Comparison of ENCODE assay signal across 28 mouse cellular contexts in the genomic region with DNA sequence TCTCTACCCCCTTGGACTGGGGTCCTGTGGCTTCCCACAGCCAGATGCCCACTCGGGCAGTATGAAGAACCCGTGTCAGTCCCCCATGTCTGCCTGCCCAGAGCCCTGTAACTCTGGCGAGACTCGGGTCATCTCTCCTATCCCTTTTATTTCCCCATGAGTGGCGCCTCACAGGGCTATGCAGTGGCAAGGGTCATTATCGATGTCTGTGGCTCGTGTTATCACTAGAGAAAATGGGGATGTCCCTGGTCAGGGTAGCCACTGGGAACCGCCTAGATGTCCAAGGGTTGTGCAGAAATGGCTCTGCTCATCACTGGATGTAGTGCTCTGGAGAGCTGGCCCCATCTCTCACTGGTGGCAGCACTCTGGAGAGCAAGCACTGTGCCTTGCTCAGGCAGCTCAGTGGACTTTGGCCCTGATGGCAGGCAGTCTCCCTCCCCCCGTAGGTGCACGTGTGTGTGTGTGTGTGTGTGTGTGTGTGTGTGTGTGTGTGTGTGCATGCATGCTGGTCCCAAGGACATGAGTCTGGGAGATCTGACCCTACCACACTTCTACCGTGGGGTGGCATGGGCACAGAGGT. TPM values are rescaled to one million over a fixed set of nuclear protein-coding genes. Genes with fewer than 3 reads are reported as not detected.
A peak's percentile ranks its signal among the peaks of the same experiment; 100 is the strongest.
DNase-seq lines count a peak whose midpoint lies in the region; ATAC-seq and TF ChIP-seq lines count a peak whose summit lies in the region.
"Had no signal": no experiment of that assay in that cellular context is flagged by ENCODE, and none has a peak within 500 bp of the region (broad histone marks: within the 10 kb centered on the region; RNA-seq: fewer than 3 reads in every experiment).

No protein-coding gene starts in this region.

- no peak overlapping the region for H3K27ac ChIP-seq in kidney, adult 2 months (ENCODE audit: insufficient read depth, low read depth, low read length)
- no peak overlapping the region for H3K27ac ChIP-seq in intestine, embryonic 14.5 days (ENCODE audit: low read depth)
- H3K27ac ChIP-seq in liver, embryonic 13.5 days, result peak overlapping the region; percentile 18
- H3K27ac ChIP-seq in stomach, embryonic 16.5 days (ENCODE audit: low read length), result no peak overlapping the region
- H3K27ac ChIP-seq: embryonic facial prominence, embryonic 15.5 days; forebrain, embryonic 10.5 days; hindbrain, embryonic 15.5 days; kidney, embryonic 15.5 days; layer of hippocampus, adult 2 months; limb, embryonic 13.5 days; midbrain, embryonic 13.5 days; neural tube, embryonic 13.5 days had no signal

- peak; percentile 54 for DNase-seq in kidney, adult 2 months
- DNase-seq in kidney, postnatal 10 days, result no peak
- DNase-seq in intestine, embryonic 14.5 days (ENCODE audit: low spot score), result no peak
- DNase-seq in liver, embryonic 13.5 days, result no peak
- DNase-seq in adrenal gland, postnatal 14 days, result no peak
- DNase-seq: adrenal gland, postnatal 25 days; cerebellum, adult 11 months; cerebellum, postnatal 36 days; forebrain, postnatal 0 days; heart, adult 18-20 months; heart, postnatal 36 days; layer of hippocampus, postnatal 36 days; thymus, postnatal 14 days had no signal

- H3K4me2 ChIP-seq in intestine, embryonic 14.5 days (ENCODE audit: low read length), result no peak overlapping the region
- H3K4me2 ChIP-seq in liver, embryonic 13.5 days, result no peak overlapping the region
- H3K4me2 ChIP-seq in stomach, embryonic 16.5 days (ENCODE audit: low read depth, low read length), result no peak overlapping the region
- H3K4me2 ChIP-seq: embryonic facial prominence, embryonic 15.5 days; hindbrain, embryonic 15.5 days; kidney, embryonic 15.5 days; limb, embryonic 13.5 days; midbrain, embryonic 13.5 days; neural tube, embryonic 13.5 days had no signal

- H3K9me3 ChIP-seq in intestine, embryonic 14.5 days (ENCODE audit: control insufficient read depth, low read length), result no peaks in the 10 kb centered on the region
- H3K9me3 ChIP-seq in liver, embryonic 13.5 days (replicated peaks), result no peaks in the 10 kb centered on the region
- no peaks in the 10 kb centered on the region for H3K9me3 ChIP-seq in stomach, embryonic 16.5 days (replicated peaks; ENCODE audit: control insufficient read depth, low read length)
- H3K9me3 ChIP-seq: embryonic facial prominence, embryonic 15.5 days; forebrain, embryonic 10.5 days; G1E; hindbrain, embryonic 15.5 days; limb, embryonic 13.5 days; midbrain, embryonic 13.5 days; neural tube, embryonic 13.5 days had no signal

- no peak overlapping the region for H3K9ac ChIP-seq in intestine, embryonic 14.5 days (ENCODE audit: low read length)
- H3K9ac ChIP-seq in liver, embryonic 13.5 days, result no peak overlapping the region; the same call in 1 of the 2 replicates
- no peak overlapping the region for H3K9ac ChIP-seq in stomach, embryonic 16.5 days (ENCODE audit: low read length)
- H3K9ac ChIP-seq: embryonic facial prominence, embryonic 15.5 days; forebrain, postnatal 0 days; hindbrain, embryonic 15.5 days; kidney, embryonic 15.5 days; limb, embryonic 13.5 days; midbrain, embryonic 13.5 days; neural tube, embryonic 13.5 days had no signal

- no peaks in the 10 kb centered on the region for H3K27me3 ChIP-seq in kidney, adult 2 months (replicated peaks; ENCODE audit: control insufficient read depth, insufficient read depth, low read length)
- H3K27me3 ChIP-seq in intestine, embryonic 14.5 days (replicated peaks; ENCODE audit: control insufficient read depth, insufficient read depth, low read length), result no peaks in the 10 kb centered on the region
- H3K27me3 ChIP-seq in liver, embryonic 13.5 days, result no peaks in the 10 kb centered on the region
- no peaks in the 10 kb centered on the region for H3K27me3 ChIP-seq in stomach, embryonic 16.5 days (ENCODE audit: control insufficient read depth, insufficient read depth, low read length)
- H3K27me3 ChIP-seq: embryonic facial prominence, embryonic 15.5 days; hindbrain, embryonic 15.5 days; kidney, embryonic 15.5 days; limb, embryonic 13.5 days; midbrain, embryonic 13.5 days; neural tube, embryonic 13.5 days had no signal

- no peak for TF ChIP-seq CTCF in kidney, adult 2 months (conservative IDR thresholded peaks at IDR 0.05; ENCODE audit: insufficient read depth, insufficient read length, low read depth, low read length)

- no peak for TF ChIP-seq POLR2A in kidney, adult 2 months (IDR thresholded peaks at IDR 0.05; ENCODE audit: low read depth, low read length)

- H3K4me3 ChIP-seq in kidney, adult 2 months (ENCODE audit: insufficient read depth, low read depth, low read length), result no peak overlapping the region
- H3K4me3 ChIP-seq in intestine, embryonic 14.5 days (ENCODE audit: low read depth, low read length), result no peak overlapping the region
- no peak overlapping the region for H3K4me3 ChIP-seq in liver, embryonic 13.5 days (replicated peaks)
- H3K4me3 ChIP-seq in stomach, embryonic 16.5 days (replicated peaks; ENCODE audit: low read length), result no peak overlapping the region
- H3K4me3 ChIP-seq: embryonic facial prominence, embryonic 15.5 days; forebrain, embryonic 10.5 days; hindbrain, embryonic 15.5 days; kidney, embryonic 15.5 days; layer of hippocampus, adult 2 months; limb, embryonic 13.5 days; midbrain, embryonic 13.5 days; neural tube, embryonic 13.5 days had no signal

- H3K36me3 ChIP-seq in kidney, adult 2 months (ENCODE audit: control insufficient read depth, insufficient read depth, low read length), result no peaks in the 10 kb centered on the region
- H3K36me3 ChIP-seq in intestine, embryonic 14.5 days (ENCODE audit: control insufficient read depth, insufficient read depth, low read length), result no peaks in the 10 kb centered on the region
- H3K36me3 ChIP-seq in liver, embryonic 13.5 days, result no peaks in the 10 kb centered on the region
- no peaks in the 10 kb centered on the region for H3K36me3 ChIP-seq in stomach, embryonic 16.5 days (ENCODE audit: control insufficient read depth, insufficient read depth, low read length)
- H3K36me3 ChIP-seq: embryonic facial prominence, embryonic 15.5 days; forebrain, embryonic 10.5 days; G1E; hindbrain, embryonic 15.5 days; kidney, embryonic 15.5 days; limb, embryonic 13.5 days; midbrain, embryonic 13.5 days; neural tube, embryonic 13.5 days had no signal

- H3K4me1 ChIP-seq in kidney, adult 2 months (ENCODE audit: control insufficient read depth, insufficient read depth, low read length), result no peaks in the 10 kb centered on the region
- H3K4me1 ChIP-seq in intestine, embryonic 14.5 days (replicated peaks; ENCODE audit: control insufficient read depth, insufficient read depth, low read length), result no peaks in the 10 kb centered on the region
- H3K4me1 ChIP-seq in liver, embryonic 13.5 days (replicated peaks), result peaks cover 11% of the 10 kb centered on the region; the same call in 1 of the 2 replicates
- H3K4me1 ChIP-seq in stomach, embryonic 16.5 days (ENCODE audit: control insufficient read depth, insufficient read depth, low read length), result no peaks in the 10 kb centered on the region
- H3K4me1 ChIP-seq: embryonic facial prominence, embryonic 15.5 days; forebrain, embryonic 10.5 days; hindbrain, embryonic 15.5 days; kidney, embryonic 15.5 days; midbrain, embryonic 13.5 days; neural tube, embryonic 13.5 days had no signal

- WGBS in kidney, adult 2 months, result 71% methylated on average over 11 of the region's 11 CpGs
- WGBS in intestine, embryonic 14.5 days, result 79% methylated on average over 11 of the region's 11 CpGs
- WGBS in liver, embryonic 13.5 days (ENCODE audit: insufficient replicate concordance), result 63% methylated on average over 10 of the region's 11 CpGs
- 77% methylated on average over 11 of the region's 11 CpGs for WGBS in stomach, embryonic 16.5 days

- ATAC-seq in intestine, embryonic 14.5 days (replicated peaks; ENCODE audit: low FRiP score, low TSS enrichment, low read depth), result peak; percentile 79; the same call in 1 of the 2 replicates
- ATAC-seq in liver, embryonic 13.5 days (ENCODE audit: low read depth), result peak; percentile 65
- ATAC-seq in stomach, embryonic 16.5 days (ENCODE audit: insufficient read depth, low FRiP score), result peak; percentile 80; the same call in 1 of the 2 replicates
- no peak for ATAC-seq in megakaryocyte, adult 5-6 weeks (ENCODE audit: poor library complexity, severe bottlenecking)
- ATAC-seq: activated CD4-positive, CD25-positive, alpha-beta regulatory T cell, adult 4 months; forebrain, postnatal 0 days; lung, postnatal 0 days; midbrain, embryonic 13.5 days had no signal

RNA-seq across cellular contexts. Expression of a gene that starts 16.5 kb away (rescaled TPM):
- polyA plus RNA-seq in kidney, adult 2 months (2012; rRNA removed), result not detected in 2 replicates
- 8.9 and 9.7 TPM in 2 replicates for polyA plus RNA-seq in intestine, embryonic 14.5 days (2014; fragmentation: Nextera tagmentation; extraction: Ambion mirVana)
- polyA plus RNA-seq in liver, embryonic 13.5 days (2015; fragmentation: Nextera tagmentation; extraction: Ambion mirVana), result 0.17 and 0.27 TPM in 2 replicates
- polyA plus RNA-seq in stomach, embryonic 16.5 days (2015; fragmentation: Nextera tagmentation; extraction: Ambion mirVana), result 9.0 and 17.9 TPM in 2 replicates
- 0.41 and 4.8 TPM in 2 replicates for total RNA-seq in adrenal gland, postnatal 14 days (2021)
- not detected in 2 replicates for total RNA-seq in megakaryocyte, adult 5-6 weeks (2015)
- not detected in 2 replicates for total RNA-seq in megakaryocyte, adult 5-6 weeks (2017)
- total RNA-seq: adrenal gland, postnatal 25 days; forebrain, postnatal 0 days; layer of hippocampus, adult 2 months; megakaryocyte progenitor cell, adult 5-6 weeks had no signal
- polyA plus RNA-seq: activated CD4-positive, CD25-positive, alpha-beta regulatory T cell, adult 4 months; forebrain, embryonic 10.5 days; forebrain, postnatal 0 days; G1E; hindbrain, embryonic 15.5 days; limb, embryonic 13.5 days; midbrain, embryonic 13.5 days had no signal

RNA-seq across cellular contexts. Expression of a gene that starts 28.6 kb away (rescaled TPM):
- 1.5 and 1.7 TPM in 2 replicates for polyA plus RNA-seq in kidney, adult 2 months (2012; rRNA removed)
- 0.26 and 0.43 TPM in 2 replicates for polyA plus RNA-seq in intestine, embryonic 14.5 days (2014; fragmentation: Nextera tagmentation; extraction: Ambion mirVana)
- 0.06 TPM in 2 replicates for polyA plus RNA-seq in liver, embryonic 13.5 days (2015; fragmentation: Nextera tagmentation; extraction: Ambion mirVana)
- polyA plus RNA-seq in stomach, embryonic 16.5 days (2015; fragmentation: Nextera tagmentation; extraction: Ambion mirVana), result not detected in 2 replicates
- total RNA-seq in adrenal gland, postnatal 14 days (2021), result 0.23 and 0.85 TPM in 2 replicates
- not detected in 2 replicates for total RNA-seq in megakaryocyte, adult 5-6 weeks (2015)
- 0.04 TPM in 1 of 2 replicates, not detected in the other for total RNA-seq in megakaryocyte, adult 5-6 weeks (2017)
- total RNA-seq: gastrocnemius, adult 18-20 months; layer of hippocampus, adult 2 months; layer of hippocampus, postnatal 36 days; megakaryocyte progenitor cell, adult 5-6 weeks had no signal
- polyA plus RNA-seq: forebrain, embryonic 10.5 days; G1E; limb, embryonic 13.5 days; midbrain, embryonic 13.5 days had no signal
